Mouse (Mus musculus) embryonic facial prominence, embryonic 14.5 days (tissue): Measurements from ENCODE around the gene Gfy. TPM values are rescaled to one million over a fixed set of nuclear protein-coding genes. Genes with fewer than 3 reads are reported as not detected.
"Not testable (repeated sequence)": the region's sequence is repeated elsewhere in the genome, so short reads cannot be mapped to it uniquely, and the experiment has no call there.

Experiments used
- ATAC-seq: fragments of 200-750 bp; cut with Nextera tagmentation; 2 replicates; pipeline ENCODE4 v1.8.0; 2017; ENCODE audit warnings: low read depth, moderate number of reproducible peaks, moderate TSS enrichment
- DNase-seq: peaks from one replicate; pipeline ENCODE4 v3.0.0-alpha.2; 2015; ENCODE audit warnings: low spot score
- H3K27ac ChIP-seq: fragments of 300-500 bp; sonication (generic); replicated peaks from 2 replicates; pipeline ENCODE4 v1.5.1; 2014; ENCODE audit warnings: low read depth, mild to moderate bottlenecking, low read length, moderate library complexity
- H3K27me3 ChIP-seq: fragments of 300-500 bp; sonication (generic); replicated peaks from 2 replicates; pipeline ENCODE4 v1.6.1; 2014; ENCODE audit warnings: low read length; ENCODE audit not compliant: control insufficient read depth, insufficient read depth
- H3K36me3 ChIP-seq: fragments of 300-500 bp; sonication (generic); 2 replicates; pipeline ENCODE4 v1.6.1; 2014; ENCODE audit warnings: low read length, mixed read lengths; ENCODE audit not compliant: control insufficient read depth, insufficient read depth
- H3K4me1 ChIP-seq: fragments of 300-500 bp; sonication (generic); 2 replicates; pipeline ENCODE4 v1.6.1; 2014; ENCODE audit warnings: antibody characterized with exemption, low read length; ENCODE audit not compliant: control insufficient read depth, insufficient read depth
- H3K4me2 ChIP-seq: fragments of 300-500 bp; sonication (generic); 2 replicates; pipeline ENCODE4 v1.6.1; 2014; ENCODE audit warnings: low read depth, mild to moderate bottlenecking, low read length, moderate library complexity, mixed read lengths
- H3K4me3 ChIP-seq: fragments of 300-500 bp; sonication (generic); 2 replicates; pipeline ENCODE4 v1.5.1; 2014; ENCODE audit warnings: low read depth, mild to moderate bottlenecking, low read length
- H3K9ac ChIP-seq: fragments of 300-500 bp; sonication (generic); 2 replicates; pipeline ENCODE4 v1.6.1; 2014; ENCODE audit warnings: low read depth, mild to moderate bottlenecking, low read length, moderate library complexity, mixed read lengths
- H3K9me3 ChIP-seq: fragments of 300-500 bp; sonication (generic); 2 replicates; pipeline ENCODE4 v1.6.1; 2016; ENCODE audit warnings: low read length; ENCODE audit not compliant: control insufficient read depth
- WGBS: fragments of 180-500 bp; shearing (Covaris S2); extraction: QIAGEN DNeasy Blood & Tissue Kit; methylation state at CpG from one replicate; pipeline ENCODE4 v1.1.7; 2014; 5-methylcytosine and 5-hydroxymethylcytosine counted together
- polyA plus RNA-seq: library from polyadenylated mRNA; unstranded; fragments of >200 nt; fragmentation: Nextera tagmentation; extraction: Ambion mirVana; gene quantifications from 2 replicates; pipeline ENCODE4 v1.2.1, GENCODE M21; 2014

The Gfy gene
- polyA plus RNA-seq, 1 experiment from 2014 or later: 5.8 TPM

DNA sequence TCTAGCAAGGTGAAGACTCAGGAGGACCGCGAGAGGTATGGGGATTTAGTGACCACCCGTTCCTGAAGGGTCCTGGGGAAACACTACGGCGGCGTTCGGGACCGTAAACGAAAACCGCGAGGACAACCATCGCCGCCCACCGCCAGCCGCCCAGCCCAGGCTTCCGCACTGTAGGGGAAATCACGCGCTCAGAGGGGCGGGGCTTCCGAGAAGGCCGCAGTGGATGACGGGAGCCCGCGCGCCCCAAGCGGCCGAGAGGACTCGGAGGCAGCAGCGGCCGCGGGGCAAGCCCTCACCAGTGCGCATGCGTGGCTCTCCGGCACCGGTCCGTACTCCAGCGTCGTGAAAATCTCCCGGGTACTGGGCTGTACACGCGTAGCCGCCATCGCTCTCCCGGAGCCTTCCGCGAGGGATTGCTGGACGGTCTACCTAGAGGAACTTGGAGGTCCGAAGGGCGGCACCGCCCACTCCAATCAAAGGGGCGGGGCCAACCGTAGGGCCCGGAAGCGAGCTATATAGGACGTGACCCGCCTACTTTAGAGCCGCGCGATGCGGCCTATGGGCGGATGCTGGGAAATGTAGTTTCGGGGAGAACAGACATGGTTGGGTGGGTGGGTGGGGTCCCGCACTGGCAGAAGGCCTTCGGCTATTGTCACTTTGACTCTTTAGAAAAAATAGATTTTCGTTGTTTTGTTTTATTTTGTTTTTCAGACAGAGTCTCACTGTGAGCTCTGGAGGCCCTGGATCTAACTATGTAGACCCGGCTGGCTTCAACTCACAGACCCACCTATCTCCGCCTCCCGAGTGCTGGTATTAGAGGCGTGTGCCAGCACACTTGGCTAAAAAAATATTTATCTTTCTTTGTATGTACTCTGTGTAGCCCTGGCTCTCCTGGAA, 25.0 kb downstream of the Gfy start, which contains the start of the genes Pih1d1 and Aldh16a1:
TSS of gene Pih1d1 (plus strand) at position 208 of the 897 bp plus-strand sequence.
TSS of gene Aldh16a1 (minus strand) at position 489 of the 897 bp plus-strand sequence.
- ATAC-seq (peak; percentile 97), DNase-seq (peak; percentile 98)
- peak within 1 kb of the TSS; percentile 73 for H3K4me3 ChIP-seq
- H3K36me3 ChIP-seq: peaks cover 27% of the 10 kb centered on the region; the same call in 1 of the 2 replicates
- peak within 1 kb of the TSS; percentile 86 for H3K4me2 ChIP-seq
- H3K9ac ChIP-seq: peak within 1 kb of the TSS; percentile 87
- 5% methylated on average over 47 of the region's 69 CpGs for WGBS
- no peaks in the 10 kb centered on the region for H3K27me3 ChIP-seq
- no peaks in the 10 kb centered on the region for H3K9me3 ChIP-seq
- peak within 1 kb of the TSS; percentile 96 for H3K27ac ChIP-seq
- peaks cover 11% of the 10 kb centered on the region for H3K4me1 ChIP-seq

- DNase-seq (no peak), ATAC-seq (no peak)
- peak overlapping the region; percentile 87 for H3K9ac ChIP-seq
- peak overlapping the region; percentile 73 for H3K4me3 ChIP-seq
- peaks cover 19% of the 10 kb centered on the region; the same call in 1 of the 2 replicates for H3K36me3 ChIP-seq
- WGBS: 2% methylated on average over 5 of the region's 5 CpGs
- H3K27ac ChIP-seq: peak overlapping the region; percentile 96
- no peaks in the 10 kb centered on the region for H3K9me3 ChIP-seq
- peak overlapping the region; percentile 86 for H3K4me2 ChIP-seq
- peaks cover 11% of the 10 kb centered on the region for H3K4me1 ChIP-seq
- no peaks in the 10 kb centered on the region for H3K27me3 ChIP-seq
Observed at GRCm38 (mm10) chr7:45153586-45153985, 25.8 kb downstream of the Gfy start.

DNA sequence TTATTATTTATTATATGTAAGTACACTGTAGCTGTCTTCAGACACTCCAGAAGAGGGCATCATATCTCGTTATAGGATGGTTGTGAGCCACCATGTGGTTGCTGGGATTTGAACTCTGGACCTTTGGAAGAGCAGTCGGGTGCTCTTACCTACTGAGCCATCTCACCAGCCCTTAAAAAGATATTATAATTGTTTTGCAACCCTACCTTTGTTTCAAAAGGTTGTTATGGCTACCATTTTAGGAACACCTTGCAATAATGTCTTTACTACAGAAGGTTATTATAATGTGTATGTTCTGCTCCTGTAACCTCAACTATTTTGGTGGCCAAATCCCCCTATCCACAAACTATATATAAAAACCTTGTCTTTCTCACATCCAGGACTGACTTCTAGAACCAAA, 26.3 kb downstream of the Gfy start:
- DNase-seq, H3K27me3 ChIP-seq, H3K9me3 ChIP-seq, ATAC-seq, H3K27ac ChIP-seq, H3K4me3 ChIP-seq: not testable (repeated sequence)
- Histone ChIP-seq H3K4me1 (peaks cover 11% of the 10 kb centered on the region), H3K9ac (peak overlapping the region; percentile 87), H3K4me2 (peak overlapping the region; percentile 86), H3K36me3 (peaks cover 18% of the 10 kb centered on the region; the same call in 1 of the 2 replicates)
- 84% methylated on average over 2 of the region's 2 CpGs for WGBS

DNA sequence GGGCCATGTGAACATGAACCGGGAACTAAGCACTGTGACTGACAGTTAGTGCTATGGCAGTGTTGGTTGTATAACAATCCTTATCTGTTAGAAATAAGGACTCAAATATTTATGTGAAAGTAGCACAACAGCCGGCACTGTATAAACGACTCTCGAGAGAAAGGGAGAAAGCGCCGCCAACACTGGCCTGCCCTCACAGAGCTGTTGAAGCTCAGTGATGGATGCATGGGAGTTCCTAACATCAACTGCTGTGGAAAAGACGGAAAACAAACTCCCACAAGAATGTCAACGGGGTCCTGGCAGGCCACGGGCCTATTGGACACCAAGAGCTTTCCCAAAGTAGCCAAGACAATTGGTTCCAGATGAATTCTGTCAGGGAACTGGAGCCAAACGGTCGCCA, 28.1 kb downstream of the Gfy start:
- 37% methylated on average over 11 of the region's 11 CpGs for WGBS
- Histone ChIP-seq H3K27ac (no peak overlapping the region), H3K4me3 (no peak overlapping the region), H3K4me1 (peaks cover 11% of the 10 kb centered on the region), H3K9me3 (no peaks in the 10 kb centered on the region), H3K9ac (no peak overlapping the region), H3K27me3 (no peaks in the 10 kb centered on the region), H3K4me2 (no peak overlapping the region), H3K36me3 (0 out of 2 replicates have a peak, but pooled peaks cover 12% of the 10 kb centered on the region)
- DNase-seq (no peak), ATAC-seq (no peak)

DNA sequence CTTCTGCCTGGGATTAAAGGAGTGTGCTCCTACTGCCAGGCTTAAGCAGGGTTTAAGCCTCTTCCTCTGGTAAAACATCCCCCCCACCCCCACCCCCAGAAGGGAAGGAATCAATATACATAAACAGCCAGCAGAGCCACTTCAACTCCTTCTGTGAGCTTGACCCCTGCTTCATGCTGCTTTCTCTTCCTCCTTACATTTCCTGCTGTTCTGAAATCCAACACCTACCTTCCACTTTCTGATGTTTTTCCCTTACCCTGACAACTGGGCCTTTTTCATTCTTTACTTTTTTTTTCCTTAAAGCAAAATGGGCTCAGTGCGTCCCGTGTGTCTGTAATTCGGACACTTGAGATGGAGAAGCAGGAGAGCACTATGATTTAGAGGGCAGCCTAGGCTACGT, 29.0 kb downstream of the Gfy start:
- Histone ChIP-seq H3K4me3 (no peak overlapping the region), H3K4me2 (no peak overlapping the region), H3K9me3 (no peaks in the 10 kb centered on the region), H3K36me3 (peaks cover 16% of the 10 kb centered on the region; the same call in 1 of the 2 replicates), H3K27me3 (no peaks in the 10 kb centered on the region), H3K27ac (no peak overlapping the region), H3K9ac (no peak overlapping the region), H3K4me1 (peaks cover 9% of the 10 kb centered on the region)
- DNase-seq (no peak), ATAC-seq (no peak)
- WGBS: 40% methylated on average over 4 of the region's 4 CpGs

GRCm38 (mm10) chr7:45149545-45149944, 29.8 kb downstream of the Gfy start:
- no peak overlapping the region for H3K4me2 ChIP-seq
- H3K27me3 ChIP-seq: no peaks in the 10 kb centered on the region
- H3K36me3 ChIP-seq: peaks cover 22% of the 10 kb centered on the region
- no peak overlapping the region for H3K27ac ChIP-seq
- WGBS: 63% methylated on average over 6 of the region's 6 CpGs
- H3K9ac ChIP-seq: no peak overlapping the region
- no peak for DNase-seq
- peaks cover 6% of the 10 kb centered on the region for H3K4me1 ChIP-seq
- H3K4me3 ChIP-seq: no peak overlapping the region
- ATAC-seq: no peak
- H3K9me3 ChIP-seq: no peaks in the 10 kb centered on the region

- H3K27ac ChIP-seq: no peak overlapping the region
- no peaks in the 10 kb centered on the region for H3K27me3 ChIP-seq
- H3K4me2 ChIP-seq: no peak overlapping the region
- ATAC-seq (no peak), DNase-seq (no peak)
- H3K4me3 ChIP-seq: no peak overlapping the region
- peaks cover 5% of the 10 kb centered on the region for H3K4me1 ChIP-seq
- no peak overlapping the region for H3K9ac ChIP-seq
- no peaks in the 10 kb centered on the region for H3K9me3 ChIP-seq
- peaks cover 32% of the 10 kb centered on the region for H3K36me3 ChIP-seq
- WGBS: 67% methylated on average over 4 of the region's 4 CpGs
Observed at GRCm38 (mm10) chr7:45148534-45149098, 30.8 kb downstream of the Gfy start.

DNA sequence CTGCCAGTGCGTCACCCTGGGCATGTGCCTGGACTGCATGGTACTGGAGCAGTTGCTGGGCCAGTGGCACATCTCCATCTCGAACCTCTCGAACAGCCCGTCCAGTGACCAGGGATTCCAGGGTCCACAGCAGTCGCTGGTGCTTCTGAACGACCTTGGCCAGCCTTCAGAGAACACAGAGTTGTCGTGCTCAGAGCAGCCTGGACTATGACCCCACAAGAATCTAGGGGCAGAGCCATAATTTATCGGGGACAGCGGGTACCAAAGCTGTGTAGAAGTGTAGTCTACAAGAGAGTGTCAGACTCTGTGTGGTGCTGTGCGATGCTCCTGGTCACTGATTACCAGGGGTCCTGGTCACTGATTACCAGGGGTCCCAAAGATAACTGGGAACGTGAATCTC, 31.5 kb downstream of the Gfy start:
- ATAC-seq (no peak), DNase-seq (no peak)
- no peaks in the 10 kb centered on the region for H3K27me3 ChIP-seq
- no peak overlapping the region for H3K9ac ChIP-seq
- H3K36me3 ChIP-seq: peaks cover 39% of the 10 kb centered on the region
- no peaks in the 10 kb centered on the region for H3K4me1 ChIP-seq
- 88% methylated on average over 11 of the region's 11 CpGs for WGBS
- no peak overlapping the region for H3K27ac ChIP-seq
- H3K4me2 ChIP-seq: no peak overlapping the region
- H3K4me3 ChIP-seq: no peak overlapping the region
- no peaks in the 10 kb centered on the region for H3K9me3 ChIP-seq
